Mouse (Mus musculus): Measurements from ENCODE around the gene Mfsd4b3. TPM values are rescaled to one million over a fixed set of nuclear protein-coding genes. Genes with fewer than 3 reads are reported as not detected.
A peak's percentile ranks its signal among the peaks of the same experiment; 100 is the strongest.
"Not testable (repeated sequence)": the region's sequence is repeated elsewhere in the genome, so short reads cannot be mapped to it uniquely, and the experiment has no call there.

Mfsd4b3 gene
- polyA plus RNA-seq (2015; fragmentation: Nextera tagmentation; extraction: Ambion mirVana), result 2.8 and 3.4 TPM in 2 replicates

DNA sequence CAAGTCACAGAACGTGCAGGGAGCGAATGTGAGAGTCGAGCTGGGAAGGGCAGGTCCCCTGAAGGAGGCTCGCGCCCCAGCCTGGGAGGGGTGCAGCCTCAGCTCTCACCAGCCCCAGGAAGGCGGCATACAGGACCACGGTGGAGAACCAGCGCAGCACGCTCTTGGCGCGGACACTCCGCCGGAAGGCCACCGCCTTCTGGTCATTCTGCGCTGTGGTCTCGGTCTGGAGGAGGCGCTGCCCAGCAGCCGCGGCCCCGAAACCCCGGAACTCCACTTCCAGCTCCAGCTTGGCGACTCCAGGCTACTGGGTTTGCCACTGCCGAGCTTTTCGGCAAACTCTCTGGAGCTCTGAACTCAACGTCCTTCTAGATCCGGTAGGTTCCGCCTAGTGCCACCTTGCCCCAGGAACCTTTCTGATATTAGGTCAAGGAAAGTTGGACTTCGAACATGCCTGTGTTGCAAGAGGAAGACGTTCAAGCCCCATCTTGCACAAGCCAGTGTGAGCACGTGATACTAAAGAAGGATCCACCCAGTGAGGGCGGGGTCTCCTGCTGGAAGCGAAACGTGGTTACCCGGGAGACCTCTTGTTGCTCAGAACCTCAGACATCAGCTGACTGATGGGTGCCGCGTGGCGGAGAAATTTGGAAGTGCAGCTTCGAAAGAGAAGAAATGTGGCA lies at the start of gene Mfsd4b3:
Gene Mfsd4b3, minus strand, starts transcription at position 393 of the 680 bp plus-strand sequence.
- Histone ChIP-seq H3K36me3 (replicated peaks) (no peaks in the 10 kb centered on the region), H3K4me3 (replicated peaks) (peak within 1 kb of the TSS; percentile 61), H3K27me3 (0 out of 2 replicates have a peak, but pooled peaks cover 5% of the 10 kb centered on the region), H3K4me1 (replicated peaks) (peaks cover 17% of the 10 kb centered on the region), H3K9ac (peak within 1 kb of the TSS; percentile 55), H3K9me3 (replicated peaks) (no peaks in the 10 kb centered on the region), H3K27ac (replicated peaks) (peak within 1 kb of the TSS; percentile 78), H3K4me2 (peak within 1 kb of the TSS; percentile 80)
- ATAC-seq (ENCODE audit: insufficient read depth), result peak; percentile 93
- WGBS (ENCODE audit: insufficient replicate concordance), result under 1% methylated on average over 38 of the region's 38 CpGs

DNA sequence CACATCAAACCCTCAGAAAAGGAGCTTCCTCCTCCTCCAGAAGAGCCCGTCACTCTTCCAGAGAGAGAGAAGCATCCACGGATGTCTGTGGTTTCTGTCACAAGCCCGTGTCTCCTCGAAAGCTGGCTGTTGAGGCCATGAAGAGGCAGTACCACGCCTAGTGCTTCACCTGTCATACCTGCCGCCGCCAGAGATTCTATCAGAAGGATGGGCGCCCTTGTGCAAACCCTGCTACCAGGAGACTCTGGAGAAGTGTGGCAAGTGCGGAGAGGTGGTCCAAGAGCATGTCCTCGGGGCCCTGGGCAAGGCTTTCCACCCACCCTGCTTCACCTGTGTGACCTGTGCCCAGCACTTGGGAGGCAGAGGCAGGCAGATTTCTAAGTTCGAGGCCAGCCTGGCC lies 49.6 kb upstream of the Mfsd4b3 start:
- Histone ChIP-seq H3K9ac (no peak overlapping the region), H3K4me2 (no peak overlapping the region), H3K36me3 (replicated peaks) (no peaks in the 10 kb centered on the region), H3K9me3 (replicated peaks) (no peaks in the 10 kb centered on the region), H3K4me3 (replicated peaks) (no peak overlapping the region), H3K27me3 (no peaks in the 10 kb centered on the region), H3K27ac (replicated peaks) (no peak overlapping the region), H3K4me1 (replicated peaks) (no peaks in the 10 kb centered on the region)
- ATAC-seq (ENCODE audit: insufficient read depth), result no peak
- WGBS (ENCODE audit: insufficient replicate concordance), result 59% methylated on average over 11 of the region's 11 CpGs

DNA sequence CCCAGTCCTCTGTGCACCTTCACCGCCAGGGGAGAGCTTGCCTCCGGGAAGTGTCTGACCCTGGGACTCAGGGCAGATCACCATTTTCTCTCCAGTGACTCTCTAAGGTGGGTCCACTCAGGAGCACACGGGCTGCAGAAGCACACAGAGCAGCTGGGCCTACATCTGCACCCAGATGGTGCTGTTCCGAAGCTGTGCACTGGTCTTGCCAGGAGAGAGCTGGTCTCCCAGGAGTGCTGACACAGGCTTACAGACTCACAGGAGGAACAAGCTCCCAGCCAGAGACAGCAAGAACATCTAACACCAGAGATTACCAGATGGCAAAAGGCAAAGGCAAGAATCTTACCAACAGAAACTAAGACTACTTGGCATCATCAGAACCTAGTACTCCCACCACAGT lies 48.9 kb upstream of the Mfsd4b3 start:
- not testable (repeated sequence) for H3K36me3 ChIP-seq (replicated peaks); H3K27ac ChIP-seq (replicated peaks); H3K4me2 ChIP-seq; H3K4me1 ChIP-seq (replicated peaks); H3K9ac ChIP-seq; ATAC-seq (ENCODE audit: insufficient read depth); H3K4me3 ChIP-seq (replicated peaks); H3K9me3 ChIP-seq (replicated peaks); H3K27me3 ChIP-seq
- 55% methylated on average over 4 of the region's 4 CpGs for WGBS (ENCODE audit: insufficient replicate concordance)

DNA sequence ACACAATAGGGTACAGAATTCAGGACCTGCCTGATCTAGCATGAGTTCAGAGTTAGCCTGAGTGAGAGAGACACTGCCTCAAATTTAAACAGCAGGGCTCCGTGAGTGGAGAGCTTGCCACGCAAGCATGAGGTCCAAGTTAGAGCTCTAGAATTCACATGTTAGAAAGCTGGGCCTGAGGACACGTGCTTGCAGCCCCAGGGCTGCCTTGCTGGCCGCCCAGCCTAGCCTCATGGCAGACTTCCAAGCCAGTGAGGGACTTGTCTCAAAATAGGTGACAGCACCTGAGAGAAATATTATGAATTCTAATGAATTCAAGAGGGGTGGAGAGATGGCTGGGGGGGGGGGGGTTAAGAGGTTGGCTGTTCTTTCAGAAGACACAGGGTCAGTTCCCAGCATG lies 48.0 kb upstream of the Mfsd4b3 start:
- no peak overlapping the region for H3K9ac ChIP-seq
- WGBS (ENCODE audit: insufficient replicate concordance), result 64% methylated on average over 4 of the region's 4 CpGs
- no peaks in the 10 kb centered on the region for H3K9me3 ChIP-seq (replicated peaks)
- H3K27ac ChIP-seq (replicated peaks), result no peak overlapping the region
- H3K36me3 ChIP-seq (replicated peaks), result no peaks in the 10 kb centered on the region
- no peak overlapping the region for H3K4me3 ChIP-seq (replicated peaks)
- H3K4me1 ChIP-seq (replicated peaks), result no peaks in the 10 kb centered on the region
- no peak overlapping the region for H3K4me2 ChIP-seq
- no peaks in the 10 kb centered on the region for H3K27me3 ChIP-seq
- no peak for ATAC-seq (ENCODE audit: insufficient read depth)

DNA sequence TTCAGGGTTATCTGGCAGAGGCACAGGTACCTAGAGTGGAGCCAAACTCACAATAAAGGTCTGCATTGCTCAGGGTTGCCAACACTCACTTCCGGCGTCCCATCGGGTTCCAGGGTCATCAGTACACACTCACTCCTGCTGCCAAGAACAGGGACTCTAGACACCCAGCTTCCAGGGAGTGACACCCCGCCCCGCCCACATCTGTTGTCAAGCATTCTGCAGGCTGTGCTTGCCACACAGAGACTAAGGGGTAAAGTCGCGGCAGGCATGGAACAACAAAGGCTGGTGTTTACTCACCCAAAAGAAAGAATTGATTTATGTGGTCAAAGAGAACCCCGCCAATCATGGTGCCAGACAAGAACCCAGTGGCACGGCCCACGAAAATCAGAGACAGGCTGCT lies 47.0 kb upstream of the Mfsd4b3 start:
- WGBS (ENCODE audit: insufficient replicate concordance), result 72% methylated on average over 10 of the region's 10 CpGs
- ATAC-seq (ENCODE audit: insufficient read depth), result no peak
- H3K4me2 ChIP-seq, result no peak overlapping the region

DNA sequence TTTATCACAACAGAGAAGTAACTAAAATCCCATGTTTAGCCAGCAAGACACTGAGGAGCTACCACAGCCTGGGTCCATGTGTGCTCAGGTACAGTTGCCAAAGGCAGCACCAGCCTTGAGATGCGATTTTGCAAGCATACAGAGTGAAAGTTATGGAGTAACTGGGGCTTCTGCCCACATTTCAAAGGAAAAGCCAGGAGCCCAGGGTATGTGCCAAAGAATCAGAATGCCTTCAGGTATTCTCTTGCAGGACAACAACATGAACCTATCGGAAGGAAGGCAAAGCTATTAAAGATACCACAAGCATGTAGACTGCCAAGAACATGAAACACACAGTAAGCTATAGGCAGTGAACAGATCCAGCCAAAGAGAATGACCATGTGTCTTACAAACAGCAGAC lies 40.8 kb upstream of the Mfsd4b3 start:
- H3K27ac ChIP-seq (replicated peaks), result no peak overlapping the region
- no peaks in the 10 kb centered on the region for H3K27me3 ChIP-seq
- H3K9me3 ChIP-seq (replicated peaks), result no peaks in the 10 kb centered on the region
- no peak overlapping the region for H3K9ac ChIP-seq
- no peaks in the 10 kb centered on the region for H3K36me3 ChIP-seq (replicated peaks)
- H3K4me1 ChIP-seq (replicated peaks), result no peaks in the 10 kb centered on the region
- no peak overlapping the region for H3K4me2 ChIP-seq
- no peak overlapping the region for H3K4me3 ChIP-seq (replicated peaks)
- ATAC-seq (ENCODE audit: insufficient read depth), result no peak
- WGBS (ENCODE audit: insufficient replicate concordance), result 71% methylated on average over 2 of the region's 2 CpGs

More for the DNA sequence above, 47.0 kb upstream of the Mfsd4b3 start:
- Histone ChIP-seq H3K9me3 (replicated peaks) (no peaks in the 10 kb centered on the region), H3K27ac (replicated peaks) (no peak overlapping the region), H3K4me1 (replicated peaks) (no peaks in the 10 kb centered on the region), H3K4me3 (replicated peaks) (no peak overlapping the region), H3K9ac (no peak overlapping the region), H3K36me3 (replicated peaks) (no peaks in the 10 kb centered on the region), H3K27me3 (no peaks in the 10 kb centered on the region)

DNA sequence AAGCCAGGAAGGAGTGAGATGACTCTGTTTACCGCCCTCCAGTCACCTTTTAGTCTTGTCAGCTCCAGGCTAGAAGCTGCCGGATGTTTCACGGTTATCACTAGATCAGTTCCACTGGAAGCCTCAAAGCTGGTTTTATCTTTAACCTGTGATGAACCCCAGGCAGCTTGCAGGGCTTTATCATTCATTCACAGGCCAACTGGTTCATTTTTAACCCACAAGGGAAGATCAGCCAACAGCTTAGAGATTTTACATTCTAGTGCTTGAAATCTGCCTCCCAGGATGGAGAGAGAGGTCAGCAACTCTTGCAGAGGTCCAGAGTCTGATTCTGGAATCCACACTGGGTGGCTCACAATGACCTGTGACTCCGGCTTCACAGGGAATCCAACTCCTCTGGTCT lies 31.2 kb upstream of the Mfsd4b3 start:
- WGBS (ENCODE audit: insufficient replicate concordance), result 22% methylated on average over 4 of the region's 4 CpGs
- Histone ChIP-seq H3K27me3 (no peaks in the 10 kb centered on the region), H3K36me3 (replicated peaks) (no peaks in the 10 kb centered on the region), H3K27ac (replicated peaks) (no peak overlapping the region), H3K4me1 (replicated peaks) (peaks cover 13% of the 10 kb centered on the region), H3K9me3 (replicated peaks) (no peaks in the 10 kb centered on the region), H3K4me2 (no peak overlapping the region), H3K4me3 (replicated peaks) (no peak overlapping the region), H3K9ac (no peak overlapping the region)
- peak; percentile 66 for ATAC-seq (ENCODE audit: insufficient read depth)

DNA sequence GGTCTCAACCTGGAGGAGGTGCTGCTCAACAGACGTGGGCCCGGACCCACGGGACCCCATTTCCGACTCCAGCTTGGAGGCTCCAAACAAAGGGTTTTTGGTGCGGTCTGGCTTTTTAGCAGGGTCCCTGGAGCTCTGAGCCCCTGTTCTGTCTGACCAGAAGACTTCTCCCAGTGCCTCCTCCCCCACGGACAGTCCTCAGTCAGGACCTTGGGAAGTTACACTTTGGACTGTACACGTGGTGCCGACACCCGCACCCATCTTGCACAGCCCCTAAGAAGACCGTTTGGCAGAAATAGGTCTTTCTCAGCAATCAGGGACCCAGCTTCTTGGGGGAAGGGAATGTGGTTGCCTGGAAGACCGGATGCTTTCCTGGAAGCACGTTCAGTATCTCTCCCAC lies 26.5 kb upstream of the Mfsd4b3 start, which contains the start of gene Mfsd4b5:
Gene Mfsd4b5, minus strand, starts transcription at position 181 of the 400 bp plus-strand sequence.
- ATAC-seq (ENCODE audit: insufficient read depth), result no peak
- no peak within 1 kb of the TSS for H3K4me3 ChIP-seq (replicated peaks)
- H3K4me2 ChIP-seq, result no peak within 1 kb of the TSS
- peaks cover 10% of the 10 kb centered on the region for H3K4me1 ChIP-seq (replicated peaks)
- no peaks in the 10 kb centered on the region for H3K27me3 ChIP-seq
- no peaks in the 10 kb centered on the region for H3K9me3 ChIP-seq (replicated peaks)
- H3K36me3 ChIP-seq (replicated peaks), result no peaks in the 10 kb centered on the region
- H3K27ac ChIP-seq (replicated peaks), result no peak within 1 kb of the TSS
- 71% methylated on average over 12 of the region's 12 CpGs for WGBS (ENCODE audit: insufficient replicate concordance)
- H3K9ac ChIP-seq, result no peak within 1 kb of the TSS

DNA sequence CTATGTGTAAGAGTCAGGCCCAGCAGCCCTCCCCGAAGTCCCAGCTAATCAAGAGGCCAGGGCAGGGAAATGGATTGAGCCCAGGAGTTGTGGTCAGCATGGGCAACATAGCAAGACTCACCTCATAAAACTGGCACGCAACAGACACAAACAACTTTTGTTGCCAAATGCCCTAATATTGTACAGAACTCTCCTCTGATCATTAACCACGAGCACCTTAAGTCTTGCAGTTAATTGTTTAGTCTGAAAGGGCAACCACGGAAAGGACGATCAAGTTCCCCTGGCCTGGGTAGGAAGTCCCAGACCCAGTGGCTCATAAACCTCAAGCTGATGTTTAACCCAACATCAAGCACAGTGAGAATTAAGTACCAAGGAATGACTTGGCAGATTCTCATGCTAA lies 22.7 kb upstream of the Mfsd4b3 start:
- H3K27ac ChIP-seq (replicated peaks), result no peak overlapping the region
- 39% methylated on average over 5 of the region's 5 CpGs for WGBS (ENCODE audit: insufficient replicate concordance)
- ATAC-seq (ENCODE audit: insufficient read depth), result no peak
- H3K27me3 ChIP-seq, result no peaks in the 10 kb centered on the region
- H3K9ac ChIP-seq, result no peak overlapping the region
- no peak overlapping the region for H3K4me2 ChIP-seq
- H3K4me3 ChIP-seq (replicated peaks), result no peak overlapping the region
- no peaks in the 10 kb centered on the region; the same call in 1 of the 2 replicates for H3K9me3 ChIP-seq (replicated peaks)
- H3K4me1 ChIP-seq (replicated peaks), result no peaks in the 10 kb centered on the region
- no peaks in the 10 kb centered on the region for H3K36me3 ChIP-seq (replicated peaks)

DNA sequence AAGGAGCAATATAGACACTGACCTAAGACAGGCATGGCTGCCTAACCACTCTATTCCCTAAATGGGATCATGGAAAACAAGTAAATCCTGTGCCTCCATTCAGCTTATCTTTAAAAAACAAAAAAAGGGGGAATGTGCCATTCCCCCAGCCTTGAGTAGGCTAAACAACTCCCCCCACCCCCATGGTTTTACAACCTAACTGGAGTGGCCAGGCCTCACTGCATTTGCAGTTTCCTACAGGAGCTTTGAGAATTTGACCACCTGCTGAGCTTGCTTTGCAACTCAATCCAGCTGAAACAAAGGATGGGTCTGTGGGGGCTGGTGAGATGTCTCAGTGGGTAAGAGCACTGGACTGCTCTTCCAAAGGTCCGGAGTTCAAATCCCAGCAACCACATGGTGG lies 18.3 kb upstream of the Mfsd4b3 start:
- Histone ChIP-seq H3K9ac (no peak overlapping the region), H3K4me2 (no peak overlapping the region), H3K27ac (replicated peaks) (no peak overlapping the region), H3K9me3 (replicated peaks) (no peaks in the 10 kb centered on the region; the same call in 1 of the 2 replicates), H3K4me1 (replicated peaks) (no peaks in the 10 kb centered on the region), H3K36me3 (replicated peaks) (no peaks in the 10 kb centered on the region), H3K27me3 (no peaks in the 10 kb centered on the region), H3K4me3 (replicated peaks) (no peak overlapping the region)
- WGBS (ENCODE audit: insufficient replicate concordance), result 64% methylated on average over 1 of the region's 1 CpGs
- no peak for ATAC-seq (ENCODE audit: insufficient read depth)

DNA sequence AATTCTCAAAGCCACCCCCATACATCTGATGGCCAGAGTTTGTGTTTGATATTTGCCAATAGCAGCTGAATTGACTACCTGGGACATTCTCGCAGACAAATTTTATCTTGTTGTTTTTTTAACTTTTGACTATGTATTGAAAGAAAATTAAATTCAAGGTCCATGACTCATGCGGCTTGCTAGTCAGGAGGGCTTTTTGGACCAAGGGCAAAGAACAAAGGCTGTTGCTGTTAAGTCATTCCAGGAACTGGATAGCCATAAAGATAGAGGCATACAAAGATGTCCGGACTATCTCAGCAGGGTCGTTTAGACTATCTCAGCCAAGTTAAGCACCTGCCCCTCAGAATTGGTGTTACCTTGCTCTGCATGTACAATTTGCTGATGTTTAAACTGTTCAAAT lies 17.4 kb upstream of the Mfsd4b3 start:
- ATAC-seq (ENCODE audit: insufficient read depth), result no peak
- H3K9ac ChIP-seq, result no peak overlapping the region
- no peaks in the 10 kb centered on the region for H3K4me1 ChIP-seq (replicated peaks)
- H3K27me3 ChIP-seq, result no peaks in the 10 kb centered on the region
- H3K4me3 ChIP-seq (replicated peaks), result no peak overlapping the region
- H3K4me2 ChIP-seq, result no peak overlapping the region
- WGBS (ENCODE audit: insufficient replicate concordance), result 80% methylated on average over 4 of the region's 4 CpGs
- H3K27ac ChIP-seq (replicated peaks), result no peak overlapping the region
- H3K9me3 ChIP-seq (replicated peaks), result no peaks in the 10 kb centered on the region; the same call in 1 of the 2 replicates
- H3K36me3 ChIP-seq (replicated peaks), result no peaks in the 10 kb centered on the region

DNA sequence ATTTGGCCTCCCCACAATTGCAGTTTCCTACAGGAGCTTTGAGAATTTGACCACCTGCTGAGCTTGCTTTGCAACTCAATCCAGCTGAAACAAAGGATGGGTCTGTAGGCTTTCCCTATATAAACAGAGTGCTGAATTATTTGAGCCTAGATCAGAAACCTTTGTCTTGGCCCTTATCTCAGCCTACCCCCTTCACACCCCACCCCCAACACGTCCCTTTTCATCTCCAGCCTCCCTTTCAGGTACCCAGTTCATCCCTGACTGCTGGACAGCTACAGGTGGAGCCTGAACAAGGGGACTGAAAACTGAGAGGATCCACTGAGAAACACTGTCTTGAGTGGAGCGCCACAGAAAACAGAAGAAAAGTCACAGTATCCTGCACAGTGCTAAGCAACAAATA lies 15.8 kb upstream of the Mfsd4b3 start:
- no peak for ATAC-seq (ENCODE audit: insufficient read depth)
- 42% methylated on average over 2 of the region's 2 CpGs for WGBS (ENCODE audit: insufficient replicate concordance)

More for the DNA sequence above, 15.8 kb upstream of the Mfsd4b3 start:
- no peak overlapping the region for H3K27ac ChIP-seq (replicated peaks)
- no peaks in the 10 kb centered on the region; the same call in 1 of the 2 replicates for H3K9me3 ChIP-seq (replicated peaks)
- no peaks in the 10 kb centered on the region for H3K27me3 ChIP-seq
- no peak overlapping the region for H3K4me2 ChIP-seq
- H3K36me3 ChIP-seq (replicated peaks), result no peaks in the 10 kb centered on the region
- H3K4me3 ChIP-seq (replicated peaks), result no peak overlapping the region
- H3K9ac ChIP-seq, result no peak overlapping the region
- no peaks in the 10 kb centered on the region for H3K4me1 ChIP-seq (replicated peaks)
